Mouse (Mus musculus) lung, postnatal 36 days (tissue): ENCODE measurements around the gene Ppil6.
A peak's percentile ranks its signal among the peaks of the same experiment; 100 is the strongest.

ENCODE experiments used
- DNase-seq: peaks from one replicate; pipeline ENCODE4 v3.0.0; 2022; ENCODE audit warnings: mixed read lengths

The Ppil6 gene

DNA sequence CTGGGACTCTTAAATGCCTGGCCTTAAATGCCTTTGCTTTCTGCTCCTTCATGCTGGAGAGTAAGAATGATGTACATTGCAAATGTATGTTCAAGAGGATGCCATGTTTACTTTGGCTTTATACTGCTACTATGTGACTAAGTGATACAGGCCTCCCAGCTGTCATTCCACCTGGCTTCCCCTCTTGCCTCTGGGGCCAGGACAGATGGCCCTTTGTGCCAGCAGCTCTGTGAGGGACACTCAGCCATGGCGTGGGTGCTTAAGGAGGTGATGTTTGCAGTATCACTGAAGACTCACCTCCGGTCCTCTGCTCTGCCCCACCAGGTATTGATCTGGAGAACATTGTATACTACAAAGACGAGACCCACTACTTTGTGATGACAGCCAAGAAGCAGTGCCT, 10.3 kb upstream of the Ppil6 start:
- no peak for DNase-seq

DNA sequence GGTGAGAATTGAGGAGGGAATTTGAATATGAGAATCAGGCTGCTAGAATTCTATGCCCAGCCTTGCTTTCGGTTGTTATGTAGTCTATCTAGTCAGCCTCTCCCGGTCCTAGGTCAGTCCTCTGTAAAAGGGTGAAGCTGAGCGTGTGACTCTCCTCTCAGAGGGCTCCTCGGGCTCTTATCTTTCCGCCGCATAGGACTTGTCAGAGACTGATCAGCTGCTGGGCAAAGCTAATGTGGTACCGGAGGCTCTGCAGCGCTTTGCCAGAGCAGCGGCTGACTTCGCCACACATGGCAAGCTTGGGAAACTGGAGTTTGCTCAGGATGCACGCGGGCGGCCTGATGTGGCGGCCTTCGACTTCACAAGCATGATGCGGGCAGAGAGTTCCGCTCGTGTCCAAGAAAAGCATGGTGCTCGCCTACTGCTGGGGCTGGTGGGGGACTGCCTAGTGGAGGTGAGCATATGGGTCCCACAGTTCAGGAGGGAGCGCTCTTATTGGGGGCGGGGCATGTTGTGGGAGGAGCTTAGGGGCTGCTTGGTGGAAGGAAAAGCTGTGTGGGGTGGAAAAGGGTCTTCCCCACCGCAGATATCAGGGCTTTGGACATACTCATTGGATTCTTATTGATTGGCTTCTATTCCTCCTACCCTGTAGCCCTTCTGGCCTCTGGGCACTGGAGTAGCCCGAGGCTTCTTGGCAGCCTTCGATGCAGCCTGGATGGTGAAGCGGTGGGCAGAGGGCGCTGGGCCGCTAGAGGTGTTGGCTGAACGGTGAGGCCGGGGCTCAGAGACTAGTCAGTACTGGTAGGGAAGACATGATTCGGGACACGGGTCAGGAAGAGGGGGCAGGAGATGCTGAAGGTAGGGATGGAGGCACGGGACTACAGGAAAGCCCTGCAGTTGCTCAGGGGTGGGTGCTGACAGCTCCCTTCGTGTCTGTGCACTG, 9.0 kb upstream of the Ppil6 start:
- DNase-seq = no peak

DNA sequence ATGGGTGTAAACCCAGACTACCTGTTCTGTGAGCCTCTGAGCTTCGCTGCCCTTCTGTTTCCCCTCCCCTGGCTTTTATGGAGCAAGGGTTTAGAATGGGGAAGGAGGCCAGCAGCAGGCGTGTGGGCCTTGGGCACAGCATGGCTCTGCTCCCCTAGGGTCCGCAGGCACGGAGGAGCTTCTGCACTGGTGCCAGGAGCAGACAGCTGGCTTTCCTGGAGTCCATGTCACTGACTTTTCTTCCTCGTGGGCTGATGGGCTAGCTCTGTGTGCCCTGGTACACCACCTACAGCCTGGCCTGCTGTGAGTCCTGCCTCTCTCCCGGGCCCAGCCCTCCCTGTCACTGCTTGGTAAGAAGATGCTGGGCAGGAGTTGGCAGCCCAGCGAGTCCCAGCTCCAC, 7.8 kb upstream of the Ppil6 start:
- DNase-seq = no peak

GRCm38 (mm10) chr10:41485778-41486177, 4.5 kb upstream of the Ppil6 start:
- no peak for DNase-seq

- no peak for DNase-seq
These were observed 3.6 kb upstream of the Ppil6 start for GRCm38 (mm10) chr10:41486506-41487170.

DNA sequence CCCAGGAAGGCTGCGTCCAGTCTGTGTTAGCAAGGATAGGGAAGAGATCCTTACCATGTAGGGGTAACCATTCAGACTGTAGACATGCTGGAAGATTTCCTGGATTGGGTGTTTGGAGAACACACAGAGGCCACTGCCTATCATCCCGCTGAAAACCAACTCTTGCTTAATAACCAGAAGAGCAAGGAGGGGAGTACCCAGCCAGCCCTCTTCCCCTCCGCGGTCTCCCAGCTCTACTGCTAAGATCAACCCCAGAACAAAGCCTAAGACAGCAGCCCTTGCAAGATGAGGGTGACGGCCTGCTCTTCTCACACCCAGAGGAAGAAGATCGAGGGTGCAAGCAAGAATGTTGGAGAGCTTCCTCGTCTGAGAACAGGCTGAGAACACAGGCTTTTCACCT, 1.4 kb upstream of the Ppil6 start:
- DNase-seq = no peak

DNA sequence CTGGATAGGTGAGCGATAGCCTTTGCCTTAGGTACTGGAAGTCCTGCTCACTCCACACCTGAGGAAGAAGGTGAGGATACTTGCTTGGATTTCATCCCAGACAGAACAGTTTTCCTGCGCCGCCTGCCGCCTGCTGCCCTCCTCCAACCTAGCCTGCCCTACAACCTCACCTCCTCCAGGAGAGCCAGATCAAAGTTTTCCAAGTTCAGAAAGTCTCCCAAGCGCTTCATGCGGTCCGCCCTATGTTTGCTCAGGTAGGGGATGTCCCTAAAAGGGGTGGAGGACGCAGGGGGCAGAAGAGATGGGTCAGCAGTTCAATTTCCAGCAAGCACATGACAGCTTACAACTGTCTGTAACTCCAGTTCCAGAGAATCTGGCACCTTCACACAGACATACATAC, 945 bp upstream of the Ppil6 start:
- no peak for DNase-seq

DNA sequence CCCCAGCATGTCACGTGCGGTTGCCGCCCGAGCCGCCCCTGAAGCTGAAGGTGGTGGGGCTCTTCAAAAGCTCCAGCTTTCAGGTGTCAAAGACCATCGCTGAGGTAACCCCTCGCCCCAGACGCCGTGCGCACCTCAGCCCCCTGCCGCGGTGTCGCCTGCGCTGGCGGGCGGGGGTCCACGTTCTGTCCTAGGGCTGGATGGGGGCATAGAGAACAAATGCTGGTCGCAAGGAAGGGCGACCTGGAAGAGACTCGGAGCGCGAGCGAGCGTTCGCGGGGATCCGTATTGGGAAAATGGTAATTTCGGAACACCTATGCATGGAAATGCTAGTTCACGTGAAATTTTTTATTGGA, 257 bp downstream of the Ppil6 start:
- DNase-seq = no peak

DNA sequence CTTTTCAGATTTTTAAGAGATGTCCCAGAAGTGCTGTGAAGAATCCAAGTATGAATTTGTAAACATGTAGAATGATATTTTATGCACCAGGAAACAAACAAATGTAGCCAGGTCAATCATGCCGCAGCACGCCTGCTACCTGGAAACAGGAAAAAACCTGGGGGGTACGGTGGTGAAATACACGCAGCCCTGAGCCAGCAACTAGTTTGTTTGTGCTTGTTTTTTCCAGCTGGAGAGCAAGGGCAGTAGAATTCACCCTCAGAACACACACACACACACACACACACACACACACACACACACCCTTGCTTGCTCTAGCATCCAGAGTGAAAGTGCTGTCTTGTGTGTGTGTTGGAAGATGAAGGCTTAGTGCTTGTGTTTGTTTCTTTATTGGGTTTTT, 872 bp downstream of the Ppil6 start:
- DNase-seq = no peak

- peak; percentile 62 for DNase-seq
These were observed 10.7 kb downstream of the Ppil6 start for GRCm38 (mm10) chr10:41500941-41501340.

GRCm38 (mm10) chr10:41504996-41505395, 14.8 kb downstream of the Ppil6 start:
- no peak for DNase-seq

DNA sequence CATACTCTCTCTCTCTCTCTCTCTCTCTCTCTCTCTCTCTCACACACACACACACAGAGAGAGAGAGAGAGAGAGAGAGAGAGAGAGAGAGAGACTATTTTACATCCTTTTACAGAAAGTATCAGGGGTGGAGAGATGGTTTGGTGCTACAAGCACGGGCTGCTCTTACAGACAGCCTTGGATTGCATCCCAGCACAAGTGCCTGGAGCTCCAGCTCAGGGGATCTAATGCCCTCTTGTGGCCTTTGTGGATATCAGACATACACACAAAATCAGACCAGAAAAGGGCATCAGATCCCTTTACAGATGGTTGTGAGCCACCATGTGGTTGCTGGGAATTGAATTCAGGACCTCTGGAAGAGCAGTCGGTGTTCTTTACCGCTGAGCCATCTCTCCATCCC, 15.2 kb downstream of the Ppil6 start:
- DNase-seq = peak; percentile 91

DNA sequence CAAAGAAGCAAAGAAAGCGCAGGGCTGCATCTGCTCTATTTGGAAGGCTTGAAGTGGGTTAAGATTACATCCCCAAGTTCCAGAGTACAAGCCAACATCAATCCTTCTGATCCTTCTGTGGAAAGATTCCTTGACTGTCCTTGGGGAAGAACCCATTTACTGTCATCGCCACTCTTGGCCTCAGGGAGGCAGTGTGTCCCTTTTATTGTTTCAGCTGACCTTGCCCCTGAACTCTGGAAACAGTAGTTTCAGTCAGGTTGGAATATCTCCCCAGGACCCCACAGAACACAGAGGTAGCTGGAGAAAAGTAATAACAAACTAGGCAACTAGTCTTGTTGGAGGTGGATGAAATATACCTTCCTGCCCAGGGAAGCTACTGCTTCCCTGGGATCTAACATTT, 18.9 kb downstream of the Ppil6 start:
- DNase-seq = peak; percentile 56

- DNase-seq = no peak
These were observed 24.1 kb downstream of the Ppil6 start for GRCm38 (mm10) chr10:41514301-41514700.

- DNase-seq = peak; percentile 28
These were observed 24.7 kb downstream of the Ppil6 start for GRCm38 (mm10) chr10:41514921-41515320.

DNA sequence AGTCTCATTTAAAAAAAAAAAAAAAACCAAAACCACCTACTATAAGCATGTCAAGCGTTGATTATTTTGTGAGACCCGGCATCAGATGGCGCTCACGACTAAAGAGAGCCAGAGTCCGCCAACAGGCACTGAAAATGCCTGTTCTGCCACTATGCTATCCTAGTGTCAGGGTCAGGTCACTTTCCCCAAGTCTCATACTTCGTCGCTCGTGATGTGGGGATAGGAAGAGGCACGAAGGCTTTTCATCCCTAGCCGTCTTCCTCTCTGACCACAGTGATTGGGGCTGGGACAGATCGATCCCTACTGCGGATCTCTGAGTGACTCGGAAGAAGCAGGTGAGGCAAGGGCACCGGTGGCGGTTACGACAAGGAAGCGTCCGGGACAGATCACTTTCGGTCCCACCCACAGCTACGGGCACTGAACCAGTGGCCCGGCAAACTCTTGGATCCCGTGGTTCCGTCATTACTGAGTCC, 28.3 kb downstream of the Ppil6 start:
- peak; percentile 90 for DNase-seq

DNA sequence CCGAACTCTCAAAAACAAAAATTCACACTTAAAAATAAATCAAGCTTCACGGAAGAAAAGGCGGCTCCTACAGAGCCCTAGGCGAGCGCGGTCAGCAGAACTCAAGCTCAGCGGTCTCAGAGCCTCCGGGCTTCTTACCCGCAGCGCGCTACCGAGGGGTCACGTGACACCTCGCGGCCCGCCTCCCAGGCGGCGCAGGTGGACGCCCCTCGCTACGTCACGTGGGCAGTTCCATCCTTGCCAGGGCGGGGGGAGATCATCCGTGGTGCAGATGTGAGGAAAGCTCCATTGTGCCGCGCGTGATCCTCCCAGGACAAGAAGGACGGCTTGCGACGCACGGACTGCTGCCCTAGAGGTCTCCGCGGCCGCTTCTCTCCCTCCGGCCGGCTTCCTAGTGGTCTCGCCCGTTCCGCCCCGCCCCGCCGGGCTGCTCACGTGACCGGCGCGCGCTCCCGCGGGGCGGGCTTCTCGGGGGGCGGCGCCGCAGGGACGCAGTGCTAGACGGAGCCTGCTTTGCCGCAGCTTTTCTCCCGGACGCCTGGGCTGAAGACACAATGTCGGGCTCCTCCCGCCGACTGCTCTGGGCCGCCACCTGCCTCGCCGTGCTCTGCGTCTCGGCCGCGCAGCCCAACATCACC, 28.9 kb downstream of the Ppil6 start, which contains the start of gene Cd164:
TSS of gene Cd164 (plus strand) at position 434 of the 638 bp plus-strand sequence.
- peak; percentile 91 for DNase-seq

GRCm38 (mm10) chr10:41519640-41520409, 29.6 kb downstream of the Ppil6 start:
- DNase-seq = peak; percentile 67

GRCm38 (mm10) chr10:41520410-41520673, 30.1 kb downstream of the Ppil6 start:
- no peak for DNase-seq

GRCm38 (mm10) chr10:41523386-41523785, 33.1 kb downstream of the Ppil6 start:
- no peak for DNase-seq

DNA sequence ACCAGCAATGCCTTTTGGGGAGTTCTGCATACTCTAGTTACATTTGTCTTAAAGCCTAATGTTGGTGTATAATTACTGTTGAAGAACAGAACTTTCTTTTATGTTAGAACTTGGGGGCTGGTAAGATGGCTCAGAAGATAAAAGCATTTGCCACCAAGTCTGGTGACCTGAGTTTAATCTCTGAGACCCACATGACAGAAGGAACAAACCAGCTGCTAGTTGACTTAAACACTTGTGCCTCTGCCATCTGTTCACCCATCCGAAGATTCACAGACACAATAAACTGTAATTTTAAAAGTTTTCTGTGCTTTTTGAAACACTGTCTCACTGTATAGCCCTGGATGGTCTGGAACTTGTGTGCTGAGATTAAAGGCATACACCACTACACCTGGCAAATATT, 35.5 kb downstream of the Ppil6 start:
- DNase-seq = no peak

GRCm38 (mm10) chr10:41529972-41530371, 39.7 kb downstream of the Ppil6 start:
- no peak for DNase-seq

- DNase-seq = no peak
These were observed 45.8 kb downstream of the Ppil6 start for GRCm38 (mm10) chr10:41535991-41536390.
